Mouse (Mus musculus) MEL (cell line): Measurements from ENCODE around the gene Ubl3. TPM values are rescaled to one million over a fixed set of nuclear protein-coding genes. Genes with fewer than 3 reads are reported as not detected.

Experiments
- DNase-seq: peaks from one replicate; pipeline ENCODE4 v3.0.0; 2011; ENCODE audit warnings: low read depth, low spot score
- H3K27ac ChIP-seq: 2 replicates; pipeline ENCODE4 v1.5.1; 2012; ENCODE audit warnings: low read depth, mild to moderate bottlenecking, control low read depth, low read length, moderate library complexity; ENCODE audit not compliant: control insufficient read depth
- H3K27me3 ChIP-seq, 2 experiments: fragments of 150-350 bp in 1 of 2; sonication (generic) in 1 of 2; 2 replicates each; pipeline ENCODE4 v1.6.1; 2012; ENCODE audit warnings: low read length in 2 of 2, mild to moderate bottlenecking in 2 of 2, improper control_type of control experiment in 1 of 2, moderate library complexity in 1 of 2; ENCODE audit not compliant: insufficient read depth in 2 of 2, control insufficient read depth in 1 of 2
- H3K36me3 ChIP-seq, 2 experiments: 2 replicates each; pipeline ENCODE4 v1.6.1; 2012 to 2014; ENCODE audit warnings: low read length in 2 of 2, improper control_type of control experiment in 1 of 2, inconsistent platforms in 1 of 2, mild to moderate bottlenecking in 1 of 2; ENCODE audit not compliant: insufficient read depth in 2 of 2, control insufficient read depth in 1 of 2
- H3K4me1 ChIP-seq, 2 experiments: fragments of 150-350 bp in 1 of 2; sonication (generic) in 1 of 2; 2 replicates each; pipeline ENCODE4 v1.6.1; 2012; ENCODE audit warnings: low read length in 2 of 2, improper control_type of control experiment in 1 of 2, mild to moderate bottlenecking in 1 of 2; ENCODE audit not compliant: insufficient read depth in 2 of 2, control insufficient read depth in 1 of 2
- H3K4me3 ChIP-seq, 2 experiments: fragments of 150-350 bp in 1 of 2; sonication (generic) in 1 of 2; 2 replicates each; pipeline ENCODE4 v1.5.1; 2012; ENCODE audit warnings: low read depth in 2 of 2, low read length in 2 of 2, mild to moderate bottlenecking in 2 of 2, moderate library complexity in 2 of 2, control low read depth in 1 of 2, improper control_type of control experiment in 1 of 2; ENCODE audit not compliant: control insufficient read depth in 1 of 2, insufficient read depth in 1 of 2
- H3K79me2 ChIP-seq: 2 replicates; pipeline ENCODE4 v1.6.1; 2012; ENCODE audit warnings: mild to moderate bottlenecking, low read length, moderate library complexity; ENCODE audit not compliant: control insufficient read depth, poor library complexity, insufficient read depth
- H3K9ac ChIP-seq: 2 replicates; pipeline ENCODE4 v1.6.1; 2012; ENCODE audit warnings: low read depth, mild to moderate bottlenecking, control low read depth, low read length, moderate library complexity; ENCODE audit not compliant: control insufficient read depth, poor library complexity, severe bottlenecking
- H3K9me3 ChIP-seq: fragments of 150-350 bp; sonication (generic); replicated peaks from 2 replicates; pipeline ENCODE4 v1.6.1; 2012; ENCODE audit warnings: mild to moderate bottlenecking, low read length, improper control_type of control experiment, moderate library complexity; ENCODE audit not compliant: insufficient read depth
- CHD2 ChIP-seq: IDR thresholded peaks from 2 replicates; pipeline ENCODE4 v1.6.1; 2011; ENCODE audit warnings: low read length, improper control_type of control experiment
- CTCF ChIP-seq, 3 experiments: IDR thresholded peaks in 2 of 3; conservative IDR thresholded peaks in 1 of 3; 2 replicates each; pipeline ENCODE4 v1.5.1; 2011 to 2012; ENCODE audit warnings: low read length in 3 of 3, low read depth in 2 of 3, mild to moderate bottlenecking in 2 of 3, improper control_type of control experiment in 1 of 3, inconsistent platforms in 1 of 3, mixed read lengths in 1 of 3, moderate library complexity in 1 of 3; ENCODE audit not compliant: control insufficient read depth in 1 of 3, insufficient read depth in 1 of 3, poor library complexity in 1 of 3, severe bottlenecking in 1 of 3
- ELF1 ChIP-seq: IDR thresholded peaks from 2 replicates; pipeline ENCODE4 v1.6.1; 2014; ENCODE audit warnings: low read depth, mild to moderate bottlenecking, inconsistent platforms, low read length, improper control_type of control experiment, moderate library complexity
- ETS1 ChIP-seq: IDR thresholded peaks from 2 replicates; pipeline ENCODE4 v1.6.1; 2012; ENCODE audit warnings: low read depth, mild to moderate bottlenecking, inconsistent platforms, low read length, improper control_type of control experiment, moderate library complexity
- GATA1 ChIP-seq: IDR thresholded peaks from 2 replicates; pipeline ENCODE4 v1.6.1; 2011; ENCODE audit warnings: low read depth, low read length, improper control_type of control experiment
- MAZ ChIP-seq: IDR thresholded peaks from 2 replicates; pipeline ENCODE4 v1.6.1; 2012; ENCODE audit warnings: low read depth, mild to moderate bottlenecking, inconsistent platforms, low read length, improper control_type of control experiment
- MXI1 ChIP-seq: IDR thresholded peaks from 2 replicates; pipeline ENCODE4 v1.6.1; 2011; ENCODE audit warnings: mild to moderate bottlenecking, low read depth, low read length, improper control_type of control experiment
- MYB ChIP-seq: IDR thresholded peaks from 2 replicates; pipeline ENCODE4 v1.6.1; 2011; ENCODE audit warnings: mild to moderate bottlenecking, low read depth, low read length, improper control_type of control experiment
- NRF1 ChIP-seq: IDR thresholded peaks from 2 replicates; pipeline ENCODE4 v1.6.1; 2014; ENCODE audit warnings: low read depth, mild to moderate bottlenecking, inconsistent platforms, low read length, improper control_type of control experiment, moderate library complexity; ENCODE audit not compliant: poor library complexity, insufficient read depth, severe bottlenecking
- POLR2A ChIP-seq, 2 experiments: IDR thresholded peaks; 2 replicates each; pipeline ENCODE4 v1.6.1; 2011 to 2012; ENCODE audit warnings: low read length in 2 of 2, mild to moderate bottlenecking in 2 of 2, control low read depth in 1 of 2, improper control_type of control experiment in 1 of 2, low read depth in 1 of 2, moderate library complexity in 1 of 2; ENCODE audit not compliant: control insufficient read depth in 1 of 2, insufficient read depth in 1 of 2, poor library complexity in 1 of 2
- POLR2AphosphoS5 ChIP-seq: IDR thresholded peaks from 2 replicates; pipeline ENCODE4 v1.6.1; 2012; ENCODE audit warnings: low read depth, borderline replicate concordance, mild to moderate bottlenecking, inconsistent platforms, low read length, moderate library complexity, mixed read lengths
- SIN3A ChIP-seq: IDR thresholded peaks from 2 replicates; pipeline ENCODE4 v1.6.1; 2012; ENCODE audit warnings: low read length, improper control_type of control experiment, inconsistent platforms
- USF1 ChIP-seq: IDR thresholded peaks from 2 replicates; pipeline ENCODE4 v1.6.1; 2014; ENCODE audit warnings: low read depth, mild to moderate bottlenecking, inconsistent platforms, low read length, improper control_type of control experiment, moderate library complexity
- ZKSCAN1 ChIP-seq: IDR thresholded peaks from 2 replicates; pipeline ENCODE4 v1.6.1; 2012; ENCODE audit warnings: low read depth, mild to moderate bottlenecking, inconsistent platforms, low read length, improper control_type of control experiment, moderate library complexity
- ZMIZ1 ChIP-seq: IDR thresholded peaks from 2 replicates; pipeline ENCODE4 v1.6.1; 2012; ENCODE audit warnings: low read depth, mild to moderate bottlenecking, inconsistent platforms, low read length, improper control_type of control experiment, moderate library complexity
- ZNF384 ChIP-seq: IDR thresholded peaks from 2 replicates; pipeline ENCODE4 v1.6.1; 2012; ENCODE audit warnings: low read depth, mild to moderate bottlenecking, inconsistent platforms, low read length, improper control_type of control experiment
- polyA plus RNA-seq, 2 experiments: library from polyadenylated mRNA; stranded (reverse) in 1 of 2; unstranded in 1 of 2; fragments of >175 nt in 1 of 2; fragments of >200 nt in 1 of 2; gene quantifications; 2 replicates each; pipeline versions ENCODE4 v1.2.1 to v1.2.4; 2012; ENCODE audit warnings: low replicate concordance in 2 of 2, low read depth in 1 of 2; ENCODE audit not compliant: insufficient read length in 2 of 2, insufficient read depth in 1 of 2, missing spikeins in 1 of 2
- total RNA-seq: library from RNA; depleted of rRNA; stranded (reverse); fragments of 300-350 nt; gene quantifications from 2 replicates; pipeline ENCODE4 v1.2.3, GENCODE M21; 2012

Ubl3 gene
- total and polyA plus RNA-seq, 3 experiments, result 41.0 to 59.0 TPM; not detected in 1

- Histone ChIP-seq H3K79me2 (peaks cover 20% of the 10 kb centered on the region), H3K36me3 (peaks cover 0 to 11% of the 10 kb centered on the region in 2 experiments; a peak in 2 of 4 replicates), H3K27me3 (no peaks in the 10 kb centered on the region), H3K27ac (no peak overlapping the region), H3K4me3 (no peak overlapping the region), H3K9me3 (no peaks in the 10 kb centered on the region), H3K4me1 (peaks cover 3 to 5% of the 10 kb centered on the region in 2 experiments), H3K9ac (no peak overlapping the region)
- no peak for DNase-seq
- no peak for TF ChIP-seq SIN3A
- no peak for TF ChIP-seq ZMIZ1
- TF ChIP-seq NRF1, result no peak
- no peak for TF ChIP-seq ZKSCAN1
- no peak for TF ChIP-seq ZNF384
- no peak for TF ChIP-seq POLR2AphosphoS5
- TF ChIP-seq CTCF (IDR thresholded peaks at IDR 0.05 in 2 of 3, conservative IDR thresholded peaks at IDR 0.05 in 1 of 3; ENCODE audit: control insufficient read depth in 1 of 3, insufficient read depth in 1 of 3, low read depth in 2 of 3, low read length in 3 of 3, poor library complexity in 1 of 3, severe bottlenecking in 1 of 3), result no peak
- no peak for TF ChIP-seq MXI1
- TF ChIP-seq POLR2A (IDR thresholded peaks at IDR 0.05; ENCODE audit: control insufficient read depth in 1 of 2, insufficient read depth in 1 of 2, low read depth in 1 of 2, low read length in 2 of 2, poor library complexity in 1 of 2), result no peak
- no peak for TF ChIP-seq MAZ
- TF ChIP-seq ETS1, result no peak
- TF ChIP-seq MYB, result no peak
- no peak for TF ChIP-seq USF1
Measured at GRCm38 (mm10) chr5:148522378-148522777, 30.2 kb downstream of the Ubl3 start.

GRCm38 (mm10) chr5:148517445-148517844 is 35.1 kb downstream of the Ubl3 start:
- no peaks in the 10 kb centered on the region for H3K9me3 ChIP-seq
- peaks cover 0 to 6% of the 10 kb centered on the region in 2 experiments; a peak in 1 of 4 replicates for H3K4me1 ChIP-seq
- no peak for DNase-seq
- no peaks in the 10 kb centered on the region for H3K27me3 ChIP-seq
- H3K36me3 ChIP-seq, result peaks cover 0 to 5% of the 10 kb centered on the region in 2 experiments; a peak in 2 of 4 replicates
- no peak overlapping the region for H3K9ac ChIP-seq
- no peak overlapping the region for H3K4me3 ChIP-seq
- H3K79me2 ChIP-seq, result peaks cover 19% of the 10 kb centered on the region
- no peak overlapping the region for H3K27ac ChIP-seq
- no peak for TF ChIP-seq MXI1

- peaks cover 2 to 48% of the 10 kb centered on the region in 2 experiments; a peak in 3 of 4 replicates for H3K36me3 ChIP-seq
- peaks cover 21 to 40% of the 10 kb centered on the region in 2 experiments for H3K4me1 ChIP-seq
- no peak overlapping the region for H3K4me3 ChIP-seq
- H3K9ac ChIP-seq, result no peak overlapping the region
- H3K27me3 ChIP-seq, result no peaks in the 10 kb centered on the region
- no peak overlapping the region for H3K27ac ChIP-seq
- no peaks in the 10 kb centered on the region for H3K9me3 ChIP-seq
- DNase-seq, result peak; percentile 69
- peaks cover 13% of the 10 kb centered on the region for H3K79me2 ChIP-seq
- TF ChIP-seq CHD2 (no peak), NRF1 (no peak), ELF1 (no peak), GATA1 (0 out of 2 replicates have a peak, but pooled peaks have one; percentile 8)
Measured at GRCm38 (mm10) chr5:148512042-148512640, 40.4 kb downstream of the Ubl3 start.
